Mouse (Mus musculus) stomach, embryonic 15.5 days (tissue): ENCODE measurements at regions not wholly inside any gene's neighbourhood (a gene's known extent, or its start where the extent isn't known, plus 50 kb on each side); places are given as distances from the start of the nearest gene placed in this dataset.

Experiments
- ATAC-seq: fragments of 200-750 bp; cut with Nextera tagmentation; 2 replicates; pipeline ENCODE4 v1.8.0; 2017; ENCODE audit warnings: low read depth, moderate number of reproducible peaks, moderate TSS enrichment; ENCODE audit not compliant: insufficient read depth, low FRiP score
- H3K27ac ChIP-seq: fragments of 300-500 bp; sonication (generic); 2 replicates; pipeline ENCODE4 v1.5.1; 2015; ENCODE audit warnings: mild to moderate bottlenecking, inconsistent platforms
- H3K27me3 ChIP-seq: fragments of 300-500 bp; sonication (generic); replicated peaks from 2 replicates; pipeline ENCODE4 v1.6.1; 2015; ENCODE audit warnings: inconsistent platforms
- H3K36me3 ChIP-seq: fragments of 300-500 bp; sonication (generic); 2 replicates; pipeline ENCODE4 v1.6.1; 2015; ENCODE audit warnings: inconsistent platforms
- H3K4me1 ChIP-seq: fragments of 300-500 bp; sonication (generic); 2 replicates; pipeline ENCODE4 v1.6.1; 2015; ENCODE audit warnings: inconsistent platforms
- H3K4me2 ChIP-seq: fragments of 300-500 bp; sonication (generic); 2 replicates; pipeline ENCODE4 v1.6.1; 2015; ENCODE audit warnings: mild to moderate bottlenecking, inconsistent platforms
- H3K4me3 ChIP-seq: fragments of 300-500 bp; sonication (generic); replicated peaks from 2 replicates; pipeline ENCODE4 v1.5.1; 2015; ENCODE audit warnings: inconsistent platforms
- H3K9ac ChIP-seq: fragments of 300-500 bp; sonication (generic); 2 replicates; pipeline ENCODE4 v1.6.1; 2015; ENCODE audit warnings: inconsistent platforms
- H3K9me3 ChIP-seq: fragments of 300-500 bp; sonication (generic); 2 replicates; pipeline ENCODE4 v1.6.1; 2016; ENCODE audit warnings: inconsistent platforms
- WGBS: fragments of 180-500 bp; shearing (Covaris S2); methylation state at CpG from one replicate; pipeline ENCODE4 v1.1.7; 2015; 5-methylcytosine and 5-hydroxymethylcytosine counted together

DNA sequence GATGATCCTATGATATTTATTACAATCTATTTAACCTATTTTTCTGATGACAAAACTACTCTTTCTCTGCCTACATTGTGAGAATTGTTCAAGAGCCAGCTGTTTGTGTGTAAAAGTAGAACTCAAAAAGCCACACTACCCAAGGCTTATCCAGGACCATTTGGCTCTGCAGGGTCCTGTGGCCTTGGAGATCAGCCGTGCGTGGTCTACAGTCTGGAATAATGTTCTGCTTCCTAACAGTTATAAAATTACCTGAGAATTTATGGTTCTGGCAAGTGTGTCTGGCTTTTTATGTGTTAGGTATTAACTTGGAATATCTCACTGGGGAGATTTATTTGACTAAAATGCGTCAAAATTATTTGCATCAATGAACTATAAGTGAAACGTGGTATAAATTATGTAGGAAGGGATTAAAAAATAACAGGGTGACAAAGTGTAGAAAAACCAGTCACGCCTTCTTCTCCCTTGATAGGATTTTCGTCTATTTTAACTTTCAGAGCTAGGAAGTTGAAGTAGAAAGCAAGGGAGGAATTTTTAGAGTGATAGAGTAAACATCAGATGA is 1789.0 kb upstream of the Gm7489 start:
- Histone ChIP-seq H3K4me3 (no peak overlapping the region), H3K36me3 (no peaks in the 10 kb centered on the region), H3K27me3 (no peaks in the 10 kb centered on the region), H3K4me1 (no peaks in the 10 kb centered on the region), H3K9ac (no peak overlapping the region), H3K27ac (no peak overlapping the region), H3K9me3 (no peaks in the 10 kb centered on the region), H3K4me2 (no peak overlapping the region)
- no peak for ATAC-seq
- WGBS: 55% methylated on average over 6 of the region's 6 CpGs

DNA sequence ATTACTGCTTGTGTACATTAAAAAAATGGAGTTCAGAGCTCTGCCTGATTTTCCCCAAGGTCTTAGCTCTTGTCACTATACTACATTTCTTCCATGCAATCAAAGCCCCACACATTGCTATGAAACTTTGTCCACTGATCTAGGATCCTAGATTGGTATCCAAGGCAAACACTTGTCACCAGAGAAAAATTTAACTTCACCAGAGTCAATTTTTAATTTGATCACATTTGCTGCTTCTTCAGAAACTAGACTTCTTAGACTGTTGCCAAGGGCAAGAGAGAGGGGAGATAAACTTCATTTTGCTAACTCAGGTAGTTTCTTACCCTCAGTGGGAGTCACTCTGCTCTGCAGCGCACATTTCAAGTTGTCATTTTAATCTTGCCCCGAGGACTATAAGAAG is 1775.9 kb upstream of the Gm7489 start:
- no peaks in the 10 kb centered on the region for H3K9me3 ChIP-seq
- H3K9ac ChIP-seq: no peak overlapping the region
- H3K36me3 ChIP-seq: no peaks in the 10 kb centered on the region
- no peak overlapping the region for H3K4me2 ChIP-seq
- H3K27me3 ChIP-seq: no peaks in the 10 kb centered on the region
- WGBS: 85% methylated on average over 2 of the region's 2 CpGs
- no peak overlapping the region for H3K27ac ChIP-seq
- ATAC-seq: no peak
- no peak overlapping the region for H3K4me3 ChIP-seq
- no peaks in the 10 kb centered on the region for H3K4me1 ChIP-seq

- Histone ChIP-seq H3K9ac (no peak overlapping the region), H3K27ac (no peak overlapping the region), H3K27me3 (no peaks in the 10 kb centered on the region), H3K9me3 (no peaks in the 10 kb centered on the region), H3K4me3 (no peak overlapping the region), H3K36me3 (no peaks in the 10 kb centered on the region), H3K4me2 (no peak overlapping the region), H3K4me1 (no peaks in the 10 kb centered on the region)
- no peak for ATAC-seq
- WGBS: 45% methylated on average over 2 of the region's 2 CpGs
These were observed 1770.2 kb upstream of the Gm7489 start for GRCm38 (mm10) chr15:52114368-52115036.

DNA sequence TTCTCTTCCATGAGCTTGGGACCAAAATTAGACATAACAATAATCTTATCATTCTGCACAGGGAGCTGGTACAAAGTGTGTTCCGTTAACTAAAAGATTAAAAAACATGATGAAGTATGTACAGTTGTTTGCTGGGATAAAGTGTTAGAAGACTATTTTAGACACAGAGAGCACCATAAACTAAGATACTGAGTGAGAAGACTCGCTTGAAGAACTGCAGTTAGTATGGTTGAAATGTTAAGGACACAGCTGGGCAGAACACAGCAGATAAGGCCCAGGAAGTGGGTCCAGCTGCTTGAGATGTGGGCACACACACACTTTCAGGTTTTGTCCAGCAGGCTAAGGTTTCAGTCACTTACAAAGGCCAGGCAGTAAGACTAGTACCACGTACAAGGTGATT is 1748.0 kb upstream of the Gm7489 start:
- H3K9me3 ChIP-seq: no peaks in the 10 kb centered on the region
- no peaks in the 10 kb centered on the region for H3K4me1 ChIP-seq
- no peak overlapping the region for H3K4me2 ChIP-seq
- 71% methylated on average over 3 of the region's 3 CpGs for WGBS
- H3K9ac ChIP-seq: no peak overlapping the region
- no peaks in the 10 kb centered on the region for H3K27me3 ChIP-seq
- H3K27ac ChIP-seq: no peak overlapping the region
- no peak overlapping the region for H3K4me3 ChIP-seq
- no peak for ATAC-seq
- no peaks in the 10 kb centered on the region for H3K36me3 ChIP-seq

GRCm38 (mm10) chr15:52153421-52153820 is 1731.3 kb upstream of the Gm7489 start:
- no peaks in the 10 kb centered on the region for H3K4me1 ChIP-seq
- no peaks in the 10 kb centered on the region for H3K36me3 ChIP-seq
- H3K9ac ChIP-seq: no peak overlapping the region
- no peak overlapping the region for H3K27ac ChIP-seq
- no peak overlapping the region for H3K4me2 ChIP-seq
- H3K4me3 ChIP-seq: no peak overlapping the region
- H3K9me3 ChIP-seq: no peaks in the 10 kb centered on the region
- no peaks in the 10 kb centered on the region for H3K27me3 ChIP-seq
- 20% methylated on average over 5 of the region's 5 CpGs for WGBS
- no peak for ATAC-seq

DNA sequence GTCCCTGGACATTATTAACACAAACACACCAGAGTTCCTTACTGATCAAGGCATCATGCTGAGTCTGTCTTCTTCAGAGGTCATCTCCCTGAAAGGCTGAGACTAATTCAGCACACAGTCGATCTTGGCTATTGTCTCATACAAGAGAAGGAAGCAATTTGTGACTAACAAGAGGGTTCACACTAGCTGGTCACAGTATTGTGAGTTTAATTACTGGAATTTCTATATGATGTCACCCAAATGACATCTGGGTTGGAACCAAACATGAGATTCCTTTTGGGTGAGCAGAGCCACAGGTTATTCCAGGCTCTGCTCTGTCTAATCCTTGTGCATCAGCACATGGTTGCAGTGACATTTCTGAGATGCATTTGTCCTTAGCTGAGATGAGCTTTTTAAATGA is 1728.9 kb upstream of the Gm7489 start:
- no peak overlapping the region for H3K27ac ChIP-seq
- ATAC-seq: no peak
- no peak overlapping the region for H3K4me2 ChIP-seq
- H3K4me1 ChIP-seq: peaks cover 8% of the 10 kb centered on the region
- no peak overlapping the region for H3K9ac ChIP-seq
- H3K27me3 ChIP-seq: no peaks in the 10 kb centered on the region
- no peaks in the 10 kb centered on the region for H3K36me3 ChIP-seq
- H3K4me3 ChIP-seq: no peak overlapping the region
- WGBS: 62% methylated on average over 1 of the region's 1 CpGs
- no peaks in the 10 kb centered on the region for H3K9me3 ChIP-seq

DNA sequence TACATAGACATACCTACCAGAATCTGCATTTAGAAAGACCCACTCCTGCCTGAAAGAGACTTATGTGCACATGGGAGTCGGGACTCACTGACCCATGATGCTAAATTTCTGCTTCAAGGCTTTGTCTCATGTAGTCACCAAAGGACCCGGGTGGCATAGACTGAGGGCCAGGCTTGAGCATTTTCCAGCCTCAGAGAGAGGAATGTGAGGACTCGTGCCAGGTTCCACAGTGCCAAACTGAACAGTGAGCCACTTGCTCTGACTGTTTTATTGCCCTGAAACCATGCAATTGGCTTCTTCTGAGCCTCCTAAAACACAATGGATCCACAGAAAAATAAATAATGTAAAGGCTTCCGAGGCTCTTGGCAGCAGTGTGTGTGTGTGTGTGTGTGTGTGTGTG is 1727.9 kb upstream of the Gm7489 start:
- WGBS: 62% methylated on average over 4 of the region's 4 CpGs
- no peak for ATAC-seq
- H3K4me3 ChIP-seq: no peak overlapping the region
- no peak overlapping the region for H3K4me2 ChIP-seq
- H3K36me3 ChIP-seq: no peaks in the 10 kb centered on the region
- no peak overlapping the region for H3K9ac ChIP-seq
- no peaks in the 10 kb centered on the region for H3K9me3 ChIP-seq
- H3K27me3 ChIP-seq: no peaks in the 10 kb centered on the region
- peaks cover 15% of the 10 kb centered on the region for H3K4me1 ChIP-seq
- H3K27ac ChIP-seq: no peak overlapping the region

DNA sequence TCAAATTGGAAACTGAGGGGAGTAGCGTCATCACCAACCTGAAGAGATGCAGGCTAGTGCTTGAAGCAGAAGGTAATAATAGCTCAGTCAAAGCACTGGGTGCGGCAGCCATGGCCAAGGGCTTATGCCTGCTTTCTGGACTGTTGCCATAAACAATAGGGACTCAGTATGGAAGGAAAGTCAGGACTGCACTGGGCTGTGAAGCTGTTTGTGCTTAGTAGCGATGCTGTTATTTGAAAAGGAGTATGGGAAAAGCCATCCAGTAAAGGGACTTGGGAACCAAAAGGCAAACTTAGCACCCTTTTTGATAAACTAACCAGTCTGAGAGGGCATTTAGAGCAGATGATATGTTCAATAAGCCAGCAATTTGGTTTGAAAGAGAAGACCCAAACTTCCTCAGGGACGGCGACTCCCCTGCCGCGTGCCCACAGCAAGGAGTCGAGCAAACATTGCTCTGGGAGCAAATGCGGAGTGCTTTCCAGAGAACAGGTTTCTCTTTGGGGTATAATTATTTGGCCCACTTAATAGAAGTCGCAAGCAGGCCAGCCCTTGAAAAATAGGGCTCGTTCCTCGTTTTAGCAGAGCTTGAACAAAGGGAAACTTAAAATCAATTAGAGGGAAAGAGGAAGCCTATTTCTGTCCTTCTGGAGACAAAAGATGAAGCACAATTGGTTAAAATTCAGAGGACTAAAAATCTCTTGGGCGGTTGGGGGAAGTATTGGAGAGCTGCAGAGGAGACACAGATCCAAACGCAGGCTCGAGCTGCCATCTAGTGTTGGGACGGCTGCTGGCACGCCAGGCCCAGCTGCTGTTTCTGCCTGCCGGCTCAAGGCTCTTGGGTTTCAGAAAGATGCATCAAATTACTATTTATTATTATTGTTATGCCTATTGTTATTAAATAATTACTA is 1724.3 kb upstream of the Gm7489 start:
- Histone ChIP-seq H3K9me3 (no peaks in the 10 kb centered on the region), H3K27ac (no peak overlapping the region), H3K36me3 (no peaks in the 10 kb centered on the region), H3K4me1 (peaks cover 19% of the 10 kb centered on the region), H3K27me3 (no peaks in the 10 kb centered on the region), H3K9ac (no peak overlapping the region), H3K4me3 (0 out of 2 replicates have a peak overlapping the region, but pooled peaks have one; percentile 10), H3K4me2 (peak overlapping the region; percentile 36)
- no peak; the same call in 1 of the 2 replicates for ATAC-seq
- WGBS: 21% methylated on average over 18 of the region's 18 CpGs

- Histone ChIP-seq H3K27me3 (no peaks in the 10 kb centered on the region), H3K27ac (0 out of 2 replicates have a peak overlapping the region, but pooled peaks have one; percentile 31), H3K4me2 (no peak overlapping the region), H3K36me3 (no peaks in the 10 kb centered on the region), H3K4me3 (no peak overlapping the region), H3K9ac (no peak overlapping the region), H3K9me3 (no peaks in the 10 kb centered on the region), H3K4me1 (peaks cover 19% of the 10 kb centered on the region)
- no peak; the same call in 1 of the 2 replicates for ATAC-seq
- 11% methylated on average over 3 of the region's 3 CpGs for WGBS
These were observed 1723.6 kb upstream of the Gm7489 start for GRCm38 (mm10) chr15:52161089-52161442.

DNA sequence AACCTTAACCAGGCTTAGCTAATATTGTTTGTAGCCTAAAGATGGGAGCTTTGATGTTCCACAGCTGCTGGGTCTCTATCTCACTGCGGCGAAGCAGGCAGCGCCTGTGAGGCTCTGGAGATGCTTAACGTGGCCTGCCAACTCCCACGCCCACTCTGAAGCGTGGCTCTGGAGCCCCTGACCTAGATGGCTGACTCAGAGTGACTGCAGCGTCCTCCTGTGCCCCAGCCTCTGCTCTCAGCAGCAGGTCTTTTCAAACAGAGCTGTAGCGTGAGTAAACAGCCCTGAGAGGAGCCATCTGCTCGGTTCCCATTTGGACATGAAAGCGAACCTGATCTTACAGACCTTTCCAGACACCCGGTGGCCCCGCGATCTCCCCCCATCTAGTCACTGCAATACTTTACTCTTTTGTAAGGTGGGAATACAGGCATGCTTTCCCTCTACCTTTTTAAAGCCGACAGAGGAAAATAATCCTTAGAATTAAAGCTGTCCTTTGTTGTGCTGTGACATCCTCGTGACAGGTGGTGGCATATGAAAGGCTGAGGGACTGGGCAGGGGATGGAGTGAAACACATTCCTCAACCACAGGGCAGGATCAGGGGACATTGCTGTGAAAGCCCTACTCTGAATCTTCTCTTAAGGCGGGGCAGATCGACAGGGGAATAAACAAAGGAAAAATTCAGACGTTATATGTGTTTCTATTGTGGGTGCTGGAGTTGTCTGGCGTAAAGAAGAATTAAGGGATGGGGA is 1723.0 kb upstream of the Gm7489 start:
- no peak overlapping the region for H3K27ac ChIP-seq
- peaks cover 19% of the 10 kb centered on the region for H3K4me1 ChIP-seq
- ATAC-seq: peak; percentile 67; the same call in 1 of the 2 replicates
- no peaks in the 10 kb centered on the region for H3K9me3 ChIP-seq
- WGBS: 17% methylated on average over 19 of the region's 19 CpGs
- H3K4me3 ChIP-seq: no peak overlapping the region
- H3K27me3 ChIP-seq: no peaks in the 10 kb centered on the region
- peak overlapping the region; percentile 33 for H3K4me2 ChIP-seq
- H3K9ac ChIP-seq: no peak overlapping the region
- no peaks in the 10 kb centered on the region for H3K36me3 ChIP-seq

DNA sequence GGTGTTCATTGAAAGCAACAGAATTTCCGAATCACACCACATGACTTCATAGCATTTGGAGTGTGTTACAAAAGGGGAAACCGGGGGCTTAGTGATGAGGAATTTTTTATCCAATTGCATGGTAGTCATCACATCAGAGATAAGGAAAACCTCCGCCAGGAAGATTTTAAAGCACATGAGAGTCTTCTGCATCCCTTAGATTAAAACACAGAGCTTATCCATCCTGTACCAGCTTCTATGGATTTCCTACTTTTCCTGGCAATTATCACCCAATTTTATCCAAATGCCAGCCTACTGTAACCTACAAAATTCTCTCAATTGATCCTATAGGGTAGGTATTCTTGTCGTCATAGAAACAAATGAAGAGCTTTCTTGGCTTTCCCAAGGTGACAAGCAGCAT is 1718.6 kb upstream of the Gm7489 start:
- no peak; the same call in 1 of the 2 replicates for ATAC-seq
- H3K27me3 ChIP-seq: no peaks in the 10 kb centered on the region
- 81% methylated on average over 4 of the region's 4 CpGs for WGBS
- H3K4me1 ChIP-seq: peaks cover 10% of the 10 kb centered on the region
- no peak overlapping the region for H3K4me2 ChIP-seq
- H3K36me3 ChIP-seq: no peaks in the 10 kb centered on the region
- no peaks in the 10 kb centered on the region for H3K9me3 ChIP-seq
- H3K27ac ChIP-seq: no peak overlapping the region
- H3K9ac ChIP-seq: no peak overlapping the region
- H3K4me3 ChIP-seq: no peak overlapping the region
